Mouse (Mus musculus) hindbrain, embryonic 14.5 days (tissue): ENCODE measurements around the gene Epo. TPM values are rescaled to one million over a fixed set of nuclear protein-coding genes. Genes with fewer than 3 reads are reported as not detected.

Source experiments
- microRNA-seq: library from miRNA; unstranded; fragments of <30 nt; microRNA quantifications from one replicate; pipeline ENCODE4, GENCODE M21; 2016
- polyA plus RNA-seq: library from polyadenylated mRNA; unstranded; fragments of >200 nt; fragmentation: Nextera tagmentation; extraction: Ambion mirVana; gene quantifications from 2 replicates; pipeline ENCODE4 v1.2.1, GENCODE M21; 2014

Gene Epo
- polyA plus RNA-seq, 1 experiment from 2014 or later: not detected

Small RNA genes lying within 50 kb of the gene (microRNA-seq; reads per million reads assigned to microRNA genes)
- gene Mir6418: 1.5 reads per million

Other genes with a start within 250 kb of the Epo start
- 56.7 and 68.4 TPM in 2 replicates for gene Ache, start 245.7 kb downstream of the Epo start, polyA plus RNA-seq
- gene Ufsp1, start 238.6 kb downstream of the Epo start, polyA plus RNA-seq: 22.3 and 22.6 TPM in 2 replicates
- 75.0 and 81.0 TPM in 2 replicates for gene Srrt, start 225.6 kb downstream of the Epo start, polyA plus RNA-seq
- gene Trip6, start 218.8 kb downstream of the Epo start, polyA plus RNA-seq: 11.1 and 12.2 TPM in 2 replicates
- gene Slc12a9, start 199.6 kb downstream of the Epo start, polyA plus RNA-seq: 14.9 and 17.6 TPM in 2 replicates
- 8.7 and 9.0 TPM in 2 replicates for gene Ephb4, start 183.1 kb downstream of the Epo start, polyA plus RNA-seq
- 0.14 and 0.17 TPM in 2 replicates for gene Zan, start 56.2 kb downstream of the Epo start, polyA plus RNA-seq
- gene Pop7, start 30.7 kb downstream of the Epo start, polyA plus RNA-seq: 78.4 and 87.3 TPM in 2 replicates
- 14.2 and 16.0 TPM in 2 replicates for gene Gigyf1, start 14.7 kb downstream of the Epo start, polyA plus RNA-seq
- gene Gnb2, start 268 bp upstream of the Epo start, polyA plus RNA-seq: 593 and 621 TPM in 2 replicates
- 195 and 204 TPM in 2 replicates for gene Actl6b, start 20.3 kb upstream of the Epo start, polyA plus RNA-seq
- gene Tfr2, start 36.6 kb upstream of the Epo start, polyA plus RNA-seq: 5.3 and 5.6 TPM in 2 replicates
- gene Mospd3, start 67.8 kb upstream of the Epo start, polyA plus RNA-seq: 81.7 and 85.4 TPM in 2 replicates
- gene Pcolce, start 80.5 kb upstream of the Epo start, polyA plus RNA-seq: 23.9 and 28.5 TPM in 2 replicates
- gene Fbxo24, start 95.8 kb upstream of the Epo start, polyA plus RNA-seq: 0.12 TPM in 1 of 2 replicates, not detected in the other
- gene Lrch4, start 95.9 kb upstream of the Epo start, polyA plus RNA-seq: 19.0 and 23.4 TPM in 2 replicates
- gene Gm20605, start 95.9 kb upstream of the Epo start, polyA plus RNA-seq: 5.3 and 6.5 TPM in 2 replicates
- 4.9 and 5.8 TPM in 2 replicates for gene Sap25, start 108.1 kb upstream of the Epo start, polyA plus RNA-seq
- gene Irs3, start 112.5 kb upstream of the Epo start, polyA plus RNA-seq: 0.15 TPM in 1 of 2 replicates, not detected in the other
- 11.8 and 12.2 TPM in 2 replicates for gene Agfg2, start 151.5 kb upstream of the Epo start, polyA plus RNA-seq
- gene Nyap1, start 208.4 kb upstream of the Epo start, polyA plus RNA-seq: 14.2 and 18.8 TPM in 2 replicates
- gene Tsc22d4, start 212.5 kb upstream of the Epo start, polyA plus RNA-seq: 67.6 and 72.8 TPM in 2 replicates
- gene Ppp1r35, start 245.6 kb upstream of the Epo start, polyA plus RNA-seq: 51.1 and 58.7 TPM in 2 replicates